Mouse (Mus musculus) kidney, adult 2 months (tissue): ENCODE data around the gene Spint4. TPM values are rescaled to one million over a fixed set of nuclear protein-coding genes. Genes with fewer than 3 reads are reported as not detected.

Experiments used
- DNase-seq: peaks from one replicate; pipeline ENCODE4 v3.0.0; 2021
- H3K27ac ChIP-seq: fragments of 200-500 bp; 2 replicates; pipeline ENCODE4 v1.5.1; 2012; ENCODE audit warnings: low read depth, low read length, control low read depth, inconsistent platforms; ENCODE audit not compliant: insufficient read depth
- H3K27me3 ChIP-seq: fragments of 200-500 bp; replicated peaks from 2 replicates; pipeline ENCODE4 v1.6.1; 2012; ENCODE audit warnings: mild to moderate bottlenecking, moderate library complexity, low read length, inconsistent platforms; ENCODE audit not compliant: control insufficient read depth, insufficient read depth
- H3K36me3 ChIP-seq: fragments of 200-500 bp; 2 replicates; pipeline ENCODE4 v1.6.1; 2012; ENCODE audit warnings: mild to moderate bottlenecking, moderate library complexity, low read length, inconsistent platforms; ENCODE audit not compliant: control insufficient read depth, insufficient read depth
- H3K4me1 ChIP-seq: fragments of 200-500 bp; 2 replicates; pipeline ENCODE4 v1.6.1; 2011; ENCODE audit warnings: low read length; ENCODE audit not compliant: control insufficient read depth, insufficient read depth
- H3K4me3 ChIP-seq: fragments of 200-500 bp; 2 replicates; pipeline ENCODE4 v1.5.1; 2011; ENCODE audit warnings: mild to moderate bottlenecking, low read depth, low read length, control low read depth; ENCODE audit not compliant: insufficient read depth
- CTCF ChIP-seq: fragments of 200-500 bp; conservative IDR thresholded peaks from 2 replicates; pipeline ENCODE4 v1.5.1; 2011; ENCODE audit warnings: low read depth, mild to moderate bottlenecking, control low read depth, low read length, moderate library complexity, mixed read lengths; ENCODE audit not compliant: insufficient read depth, insufficient read length
- POLR2A ChIP-seq: fragments of 200-500 bp; IDR thresholded peaks from one replicate; pipeline ENCODE4 v1.6.1; 2011; ENCODE audit warnings: low read depth, low read length, control low read depth
- WGBS: fragments of 180-500 bp; shearing (Covaris S2); methylation state at CpG from one replicate; pipeline ENCODE4 v1.1.7; 2018; 5-methylcytosine and 5-hydroxymethylcytosine counted together
- polyA plus RNA-seq: library from polyadenylated mRNA; depleted of rRNA; stranded (reverse); fragments of >200 nt; gene quantifications from 2 replicates; pipeline ENCODE4 v1.2.3, GENCODE M21; 2012; rRNA removed

Spint4 gene
- not detected in 2 replicates for polyA plus RNA-seq

DNA sequence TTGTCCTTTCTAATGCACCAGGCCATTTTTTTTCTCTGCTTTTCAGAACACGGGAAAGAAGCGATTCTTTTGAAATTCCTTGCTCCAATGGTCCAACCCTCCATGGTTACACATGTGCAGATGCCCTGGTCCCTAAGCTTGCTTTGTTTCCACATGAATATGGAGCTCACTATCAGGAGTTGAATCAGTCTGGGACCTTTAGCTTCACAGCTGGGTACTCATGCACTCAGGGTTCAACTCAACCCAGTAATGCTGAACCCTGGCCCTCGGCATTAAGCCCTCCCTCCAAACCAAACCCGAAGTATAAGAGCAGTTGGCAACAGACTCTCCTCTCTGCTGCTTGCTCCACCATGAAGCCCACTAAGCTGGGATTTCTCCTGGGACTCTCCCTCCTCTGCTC, at the start of gene Spint4:
Gene Spint4, plus strand, starts transcription at position 301 of the 400 bp plus-strand sequence.
- Histone ChIP-seq H3K4me1 (no peaks in the 10 kb centered on the region), H3K27ac (no peak within 1 kb of the TSS), H3K36me3 (no peaks in the 10 kb centered on the region), H3K4me3 (no peak within 1 kb of the TSS), H3K27me3 (no peaks in the 10 kb centered on the region)
- 69% methylated on average over 4 of the region's 4 CpGs for WGBS
- no peak for DNase-seq
- no peak for TF ChIP-seq CTCF
- no peak for TF ChIP-seq POLR2A

DNA sequence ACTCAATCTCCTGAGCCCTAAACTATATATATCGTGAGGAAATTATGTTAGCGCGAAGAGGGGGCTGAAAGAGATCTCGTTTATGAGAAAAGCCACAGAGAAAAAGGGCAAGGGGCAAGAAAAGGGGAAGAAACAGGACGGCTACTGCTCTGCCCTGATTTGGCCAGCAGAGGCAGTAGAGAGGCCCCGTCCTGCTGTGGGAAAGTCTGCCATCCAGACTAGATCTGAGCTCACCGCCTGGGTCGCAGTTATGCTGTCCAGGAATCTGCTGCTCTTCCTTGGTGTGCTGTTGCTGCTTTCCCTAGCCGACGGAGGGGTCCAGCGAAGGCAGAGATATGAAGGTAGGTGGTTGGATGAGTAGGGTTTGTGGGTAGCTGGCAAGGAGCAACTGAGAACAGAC, 42.4 kb upstream of the Spint4 start, which contains the start of gene Wfdc10:
Gene Wfdc10, plus strand, starts transcription at position 189 of the 400 bp plus-strand sequence.
- WGBS: 17% methylated on average over 11 of the region's 11 CpGs
- Histone ChIP-seq H3K27me3 (no peaks in the 10 kb centered on the region), H3K4me1 (no peaks in the 10 kb centered on the region), H3K36me3 (no peaks in the 10 kb centered on the region), H3K27ac (no peak within 1 kb of the TSS), H3K4me3 (no peak within 1 kb of the TSS)
- TF ChIP-seq CTCF (peak; percentile 79), POLR2A (no peak)
- DNase-seq: peak; percentile 41

DNA sequence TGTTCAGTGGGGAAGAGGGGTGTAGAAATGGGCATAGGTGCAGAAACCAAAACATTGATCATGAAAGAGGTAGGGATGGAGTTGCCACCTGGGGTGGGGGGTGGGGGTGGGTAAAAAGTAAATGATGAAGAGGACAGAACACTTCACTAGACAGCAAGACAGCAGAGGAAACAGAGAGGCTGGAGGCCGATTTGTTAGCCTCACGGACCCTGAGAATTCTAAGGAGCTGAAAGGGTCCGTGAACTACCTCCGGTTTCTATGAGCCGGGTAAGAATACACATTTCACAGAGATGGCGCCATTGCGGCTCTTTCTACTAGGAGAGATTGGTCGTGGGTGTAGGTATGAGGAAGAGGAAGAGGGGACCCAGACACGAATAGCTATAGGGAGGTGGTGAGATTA, 41.8 kb upstream of the Spint4 start, which contains the start of gene Wfdc9:
Gene Wfdc9, minus strand, starts transcription at position 101 of the 400 bp plus-strand sequence.
- H3K27me3 ChIP-seq: no peaks in the 10 kb centered on the region
- H3K36me3 ChIP-seq: no peaks in the 10 kb centered on the region
- no peak for DNase-seq
- TF ChIP-seq POLR2A (no peak), CTCF (no peak)
- no peak within 1 kb of the TSS for H3K27ac ChIP-seq
- no peak within 1 kb of the TSS for H3K4me3 ChIP-seq
- WGBS: 86% methylated on average over 9 of the region's 9 CpGs
- H3K4me1 ChIP-seq: no peaks in the 10 kb centered on the region

DNA sequence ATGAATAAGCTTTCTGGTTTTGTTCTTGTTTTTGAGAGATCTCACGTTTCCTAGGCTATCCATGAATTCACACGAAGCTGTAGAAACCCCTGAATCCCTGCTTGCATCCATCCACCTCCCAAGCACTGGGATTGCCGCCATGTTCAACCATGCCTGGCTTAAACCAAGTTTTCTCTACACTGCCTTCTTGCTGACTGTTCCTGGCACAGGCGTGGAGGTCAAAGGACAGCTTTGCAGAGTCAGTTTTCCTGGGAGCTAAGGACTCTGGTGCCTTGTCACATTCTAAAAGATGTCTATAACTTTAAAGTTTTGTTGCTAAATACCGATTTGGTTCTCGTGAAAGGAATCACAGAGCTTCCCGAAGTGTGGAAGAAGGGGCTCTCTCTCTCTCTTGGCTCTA, 33.5 kb upstream of the Spint4 start:
- TF ChIP-seq POLR2A (no peak), CTCF (no peak)
- DNase-seq: peak; percentile 71
- Histone ChIP-seq H3K36me3 (no peaks in the 10 kb centered on the region), H3K27me3 (no peaks in the 10 kb centered on the region), H3K4me1 (no peaks in the 10 kb centered on the region), H3K27ac (no peak overlapping the region), H3K4me3 (no peak overlapping the region)
- WGBS: 74% methylated on average over 7 of the region's 7 CpGs

DNA sequence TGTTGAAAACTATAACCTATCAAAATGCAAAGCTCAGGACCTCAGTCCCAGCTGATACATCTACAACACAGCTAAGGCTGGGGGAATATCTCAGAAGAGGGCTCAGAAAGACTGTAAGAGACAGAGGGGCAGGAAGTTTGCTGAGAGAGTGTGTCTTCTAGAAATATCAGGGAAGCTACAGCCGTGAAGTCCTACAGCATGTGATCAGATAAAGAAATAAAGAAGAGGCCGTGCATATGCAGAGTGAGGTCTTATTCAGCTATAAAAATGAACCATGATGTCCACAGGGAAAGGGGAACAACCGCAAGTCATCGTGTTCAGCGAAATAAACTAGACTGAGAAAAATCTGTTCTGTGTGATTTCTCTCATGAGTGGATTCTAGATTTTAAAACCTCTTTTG, 28.0 kb upstream of the Spint4 start:
- Histone ChIP-seq H3K27ac (no peak overlapping the region), H3K36me3 (no peaks in the 10 kb centered on the region), H3K4me3 (no peak overlapping the region), H3K27me3 (no peaks in the 10 kb centered on the region), H3K4me1 (no peaks in the 10 kb centered on the region)
- TF ChIP-seq CTCF: no peak
- TF ChIP-seq POLR2A: no peak
- 81% methylated on average over 5 of the region's 5 CpGs for WGBS
- no peak for DNase-seq

DNA sequence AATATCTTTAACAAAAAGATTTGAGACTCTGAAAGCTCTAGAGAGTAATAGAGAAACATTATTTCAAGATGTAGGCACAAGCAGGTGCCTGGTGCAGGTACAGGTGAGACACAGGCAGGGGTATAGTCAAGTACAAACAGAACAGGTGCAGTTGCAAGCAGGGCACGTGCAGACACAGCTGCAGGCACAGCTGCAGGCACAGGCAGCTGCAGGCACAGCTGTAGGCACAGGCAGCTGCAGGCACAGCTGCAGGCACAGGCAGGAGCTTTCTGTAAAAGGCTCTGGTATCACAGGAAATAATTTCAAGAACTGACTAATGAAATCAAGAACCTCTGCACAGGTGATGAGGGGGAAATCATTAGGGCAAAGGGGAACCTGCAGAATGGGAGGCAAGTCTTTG, 27.4 kb upstream of the Spint4 start:
- Histone ChIP-seq H3K36me3 (no peaks in the 10 kb centered on the region), H3K27ac (no peak overlapping the region), H3K4me1 (no peaks in the 10 kb centered on the region), H3K27me3 (no peaks in the 10 kb centered on the region), H3K4me3 (no peak overlapping the region)
- WGBS: 19% methylated on average over 1 of the region's 1 CpGs
- no peak for TF ChIP-seq POLR2A
- no peak for TF ChIP-seq CTCF
- no peak for DNase-seq

DNA sequence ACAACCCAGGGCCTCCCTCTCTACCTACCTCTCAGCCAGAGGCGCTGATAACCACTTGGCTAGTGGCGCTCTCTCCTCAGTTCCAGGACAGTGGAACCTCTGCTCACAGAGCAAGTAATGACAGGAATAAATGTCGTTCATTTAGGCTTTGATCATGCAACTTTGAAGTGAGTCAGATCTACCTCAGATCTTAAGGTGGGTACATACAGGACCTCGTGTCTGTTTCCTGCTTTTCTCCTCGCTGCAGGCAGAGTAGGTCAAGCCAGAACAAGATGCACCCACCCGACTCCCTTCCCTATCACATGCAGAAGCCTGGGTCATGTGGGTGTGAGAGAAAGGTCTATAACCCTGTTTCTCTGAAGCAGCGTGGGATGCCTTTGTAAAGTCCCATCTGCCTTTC, 24.3 kb upstream of the Spint4 start, which contains the start of gene Wfdc11:
Gene Wfdc11, minus strand, starts transcription at position 101 of the 400 bp plus-strand sequence.
- 68% methylated on average over 7 of the region's 7 CpGs for WGBS
- TF ChIP-seq POLR2A (no peak), CTCF (no peak)
- H3K36me3 ChIP-seq: no peaks in the 10 kb centered on the region
- H3K27ac ChIP-seq: no peak within 1 kb of the TSS
- no peaks in the 10 kb centered on the region for H3K27me3 ChIP-seq
- DNase-seq: no peak
- H3K4me3 ChIP-seq: no peak within 1 kb of the TSS
- peaks cover 5% of the 10 kb centered on the region; the same call in 1 of the 2 replicates for H3K4me1 ChIP-seq
